Mouse (Mus musculus): Measurements from ENCODE around the gene Axdnd1. TPM values are rescaled to one million over a fixed set of nuclear protein-coding genes. Genes with fewer than 3 reads are reported as not detected.
A peak's percentile ranks its signal among the peaks of the same experiment; 100 is the strongest.
"Not testable (repeated sequence)": the region's sequence is repeated elsewhere in the genome, so short reads cannot be mapped to it uniquely, and the experiment has no call there.

Gene Axdnd1
- total and polyA plus RNA-seq, 3 experiments = not detected

DNA sequence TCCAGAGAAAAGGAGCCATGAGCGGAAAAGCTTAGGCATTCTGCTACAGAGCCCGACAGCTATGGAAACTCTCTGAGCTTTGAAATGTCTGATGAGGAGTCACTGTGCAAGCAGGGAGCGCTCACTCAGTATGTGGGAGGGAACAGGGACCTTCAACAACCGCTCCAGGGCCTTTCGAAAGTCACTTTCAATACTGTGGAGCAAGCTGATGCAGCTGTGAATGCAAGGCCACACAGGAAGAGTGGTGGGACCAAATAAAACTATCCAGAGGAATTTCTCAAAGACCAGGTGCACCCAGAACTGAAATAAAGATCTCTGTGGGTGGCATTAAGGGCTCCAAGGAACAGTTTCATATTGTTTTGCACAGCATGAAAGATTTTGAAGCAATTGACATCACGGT lies 1.9 kb upstream of the Axdnd1 start:
- TF ChIP-seq EP300 (IDR thresholded peaks at IDR 0.05; ENCODE audit: insufficient read depth, low read depth, low read length) = no peak
- TF ChIP-seq CTCF (IDR thresholded peaks at IDR 0.05) = no peak
- TF ChIP-seq POLR2A (IDR thresholded peaks at IDR 0.05; ENCODE audit: insufficient read depth, low read depth, low read length) = no peak
- peaks cover 1% of the 10 kb centered on the region for H3K4me1 ChIP-seq (ENCODE audit: control insufficient read depth, insufficient read depth, low read length)
- intact Hi-C loops (cut with DNase I) = no loop called here
- H3K27ac ChIP-seq = no peak overlapping the region
- no peak overlapping the region for H3K4me3 ChIP-seq
- no peak overlapping the region for H3K9ac ChIP-seq (ENCODE audit: low read depth, low read length)
- no peak for DNase-seq
- no peaks in the 10 kb centered on the region for H3K36me3 ChIP-seq (ENCODE audit: control insufficient read depth, insufficient read depth, low read length)
- H3K27me3 ChIP-seq (ENCODE audit: control insufficient read depth, insufficient read depth, low read length) = no peaks in the 10 kb centered on the region
- H3K79me2 ChIP-seq (replicated peaks; ENCODE audit: control insufficient read depth, insufficient read depth, low read length) = no peaks in the 10 kb centered on the region
- WGBS = 59% methylated on average over 6 of the region's 6 CpGs

DNA sequence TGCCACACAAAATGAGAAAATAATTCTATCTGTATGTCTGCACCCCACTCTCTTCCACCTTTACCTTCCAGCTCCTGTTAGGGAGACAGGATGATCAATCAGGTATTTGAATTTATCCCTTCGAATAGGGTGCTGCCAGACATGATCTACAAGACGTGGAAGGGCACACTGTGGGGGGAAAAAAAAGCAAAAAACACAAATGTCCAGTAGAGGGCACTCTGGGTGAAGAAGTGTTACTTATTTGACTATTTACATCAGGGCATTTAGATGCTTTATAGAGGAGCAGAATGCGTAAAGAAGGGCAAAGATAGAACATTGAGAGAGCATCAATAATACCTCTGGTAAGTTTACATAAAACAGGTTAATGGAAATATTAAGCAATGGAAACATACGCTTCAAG lies 2.8 kb downstream of the Axdnd1 start:
- no peak for DNase-seq
- intact Hi-C loops (cut with DNase I) = loop anchor here (1.0 kb wide), 1 partner anchor 215 kb away; no protein-coding TSS in a partner anchor
- Histone ChIP-seq H3K27me3 (ENCODE audit: control insufficient read depth, insufficient read depth, low read length) (no peaks in the 10 kb centered on the region), H3K4me1 (ENCODE audit: control insufficient read depth, insufficient read depth, low read length) (peaks cover 1% of the 10 kb centered on the region), H3K27ac (no peak overlapping the region), H3K9ac (ENCODE audit: low read depth, low read length) (no peak overlapping the region), H3K36me3 (ENCODE audit: control insufficient read depth, insufficient read depth, low read length) (no peaks in the 10 kb centered on the region), H3K4me3 (no peak overlapping the region), H3K79me2 (replicated peaks; ENCODE audit: control insufficient read depth, insufficient read depth, low read length) (no peaks in the 10 kb centered on the region)
- no peak for TF ChIP-seq POLR2A (IDR thresholded peaks at IDR 0.05; ENCODE audit: insufficient read depth, low read depth, low read length)
- peak; percentile 77 for TF ChIP-seq CTCF (IDR thresholded peaks at IDR 0.05)
- TF ChIP-seq EP300 (IDR thresholded peaks at IDR 0.05; ENCODE audit: insufficient read depth, low read depth, low read length) = no peak
- WGBS = 41% methylated on average over 4 of the region's 4 CpGs

DNA sequence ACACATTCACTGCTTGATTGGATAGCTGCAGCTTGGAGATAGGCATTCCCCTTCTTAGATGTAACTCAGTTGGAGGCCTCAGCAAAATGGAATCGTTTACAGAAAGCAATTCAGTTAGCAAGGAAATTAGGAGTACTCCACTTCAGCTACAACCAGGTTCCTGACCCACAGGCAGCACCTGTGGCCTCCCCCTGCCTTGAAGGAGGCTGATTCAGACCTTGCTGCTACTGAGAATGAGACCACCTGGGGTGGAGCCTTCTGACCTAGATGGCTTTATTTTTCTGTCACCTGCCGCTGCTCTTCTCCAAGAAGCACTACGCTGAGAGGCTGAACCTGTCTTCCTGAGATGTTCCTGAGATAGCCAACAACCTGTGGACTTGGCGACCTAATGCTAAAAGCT lies 12.4 kb downstream of the Axdnd1 start:
- H3K9ac ChIP-seq (ENCODE audit: low read depth, low read length) = no peak overlapping the region
- no peaks in the 10 kb centered on the region for H3K27me3 ChIP-seq (ENCODE audit: control insufficient read depth, insufficient read depth, low read length)
- H3K27ac ChIP-seq = no peak overlapping the region
- no peaks in the 10 kb centered on the region for H3K4me1 ChIP-seq (ENCODE audit: control insufficient read depth, insufficient read depth, low read length)
- no peak for DNase-seq
- H3K36me3 ChIP-seq (ENCODE audit: control insufficient read depth, insufficient read depth, low read length) = no peaks in the 10 kb centered on the region
- 71% methylated on average over 4 of the region's 4 CpGs for WGBS
- TF ChIP-seq EP300 (IDR thresholded peaks at IDR 0.05; ENCODE audit: insufficient read depth, low read depth, low read length) (no peak), CTCF (IDR thresholded peaks at IDR 0.05) (no peak), POLR2A (IDR thresholded peaks at IDR 0.05; ENCODE audit: insufficient read depth, low read depth, low read length) (no peak)
- H3K4me3 ChIP-seq = no peak overlapping the region
- intact Hi-C loops (cut with DNase I) = no loop called here
- H3K79me2 ChIP-seq (replicated peaks; ENCODE audit: control insufficient read depth, insufficient read depth, low read length) = no peaks in the 10 kb centered on the region

DNA sequence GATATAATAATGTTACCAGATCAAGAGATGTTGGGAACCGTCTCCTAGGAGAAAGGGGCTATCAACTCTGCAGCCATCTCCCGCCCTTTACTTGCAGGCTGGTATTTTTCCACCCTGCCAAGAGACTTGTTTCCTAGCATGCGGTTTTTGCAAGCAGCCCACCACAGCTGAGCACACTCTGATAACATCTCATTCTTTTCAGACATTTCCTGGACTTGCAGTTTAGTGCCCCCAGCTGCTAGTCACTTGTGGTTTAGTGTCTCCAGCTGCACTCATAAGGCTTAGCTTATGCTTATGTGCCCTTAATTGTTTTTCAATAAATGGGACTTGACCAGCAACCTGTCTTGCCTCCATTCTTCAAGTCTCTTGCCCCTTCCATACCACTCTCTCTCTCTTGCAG lies 13.0 kb downstream of the Axdnd1 start:
- H3K36me3 ChIP-seq (ENCODE audit: control insufficient read depth, insufficient read depth, low read length) = no peaks in the 10 kb centered on the region
- H3K4me1 ChIP-seq (ENCODE audit: control insufficient read depth, insufficient read depth, low read length) = no peaks in the 10 kb centered on the region
- H3K27me3 ChIP-seq (ENCODE audit: control insufficient read depth, insufficient read depth, low read length) = no peaks in the 10 kb centered on the region
- H3K79me2 ChIP-seq (replicated peaks; ENCODE audit: control insufficient read depth, insufficient read depth, low read length) = no peaks in the 10 kb centered on the region
- no peak for DNase-seq
- no peak for TF ChIP-seq CTCF (IDR thresholded peaks at IDR 0.05)
- no peak for TF ChIP-seq POLR2A (IDR thresholded peaks at IDR 0.05; ENCODE audit: insufficient read depth, low read depth, low read length)
- TF ChIP-seq EP300 (IDR thresholded peaks at IDR 0.05; ENCODE audit: insufficient read depth, low read depth, low read length) = no peak
- H3K9ac ChIP-seq (ENCODE audit: low read depth, low read length) = no peak overlapping the region
- H3K27ac ChIP-seq = no peak overlapping the region
- intact Hi-C loops (cut with DNase I) = no loop called here
- WGBS = 30% methylated on average over 3 of the region's 3 CpGs
- no peak overlapping the region for H3K4me3 ChIP-seq

DNA sequence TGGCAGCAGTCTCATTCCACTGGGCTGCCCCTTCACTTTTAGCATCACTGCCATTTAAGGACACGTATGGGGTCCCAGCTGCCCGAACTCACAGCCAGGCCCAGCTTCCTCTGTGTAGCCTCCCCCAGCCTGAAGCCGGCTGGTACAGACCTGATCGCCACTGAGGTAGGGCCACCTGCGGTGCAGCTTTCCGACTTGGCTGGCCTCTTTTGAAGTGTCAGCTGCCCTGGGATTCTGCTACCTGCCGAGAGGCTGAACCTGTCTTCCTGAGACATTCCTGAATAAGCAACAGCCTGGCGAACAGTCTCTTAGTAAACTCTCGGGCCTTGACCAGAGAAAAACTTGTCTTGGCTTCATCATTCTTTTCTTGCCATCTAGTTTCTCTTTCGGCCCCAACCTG lies 17.7 kb downstream of the Axdnd1 start:
- Histone ChIP-seq H3K27ac (no peak overlapping the region), H3K36me3 (ENCODE audit: control insufficient read depth, insufficient read depth, low read length) (no peaks in the 10 kb centered on the region), H3K79me2 (replicated peaks; ENCODE audit: control insufficient read depth, insufficient read depth, low read length) (no peaks in the 10 kb centered on the region), H3K4me3 (no peak overlapping the region), H3K9ac (ENCODE audit: low read depth, low read length) (no peak overlapping the region), H3K4me1 (ENCODE audit: control insufficient read depth, insufficient read depth, low read length) (no peaks in the 10 kb centered on the region), H3K27me3 (ENCODE audit: control insufficient read depth, insufficient read depth, low read length) (no peaks in the 10 kb centered on the region)
- TF ChIP-seq EP300 (IDR thresholded peaks at IDR 0.05; ENCODE audit: insufficient read depth, low read depth, low read length) = no peak
- no peak for DNase-seq
- intact Hi-C loops (cut with DNase I) = no loop called here
- 76% methylated on average over 10 of the region's 10 CpGs for WGBS

DNA sequence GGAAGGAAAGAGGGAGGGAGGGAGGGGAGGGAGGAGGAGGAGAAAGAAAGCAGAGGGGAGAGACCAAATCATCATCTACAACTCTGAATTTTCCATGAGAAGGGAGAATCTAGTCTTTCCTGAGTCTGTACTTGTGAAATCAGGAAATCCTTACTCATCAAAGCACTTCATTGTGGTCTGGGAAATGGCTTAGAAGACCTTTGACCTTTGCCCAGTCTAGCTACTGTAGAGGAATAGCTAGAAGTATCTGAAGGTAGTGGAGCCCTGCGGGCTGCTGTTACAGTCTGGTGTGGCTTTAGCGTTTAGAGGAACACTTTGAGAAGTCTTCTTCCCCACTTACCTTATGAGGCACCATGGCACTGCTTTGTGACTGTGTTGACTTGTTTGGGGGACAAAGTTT lies 18.5 kb downstream of the Axdnd1 start:
- DNase-seq = no peak
- Histone ChIP-seq H3K27ac (no peak overlapping the region), H3K9ac (ENCODE audit: low read depth, low read length) (no peak overlapping the region), H3K79me2 (replicated peaks; ENCODE audit: control insufficient read depth, insufficient read depth, low read length) (no peaks in the 10 kb centered on the region), H3K4me3 (no peak overlapping the region), H3K36me3 (ENCODE audit: control insufficient read depth, insufficient read depth, low read length) (no peaks in the 10 kb centered on the region), H3K4me1 (ENCODE audit: control insufficient read depth, insufficient read depth, low read length) (no peaks in the 10 kb centered on the region), H3K27me3 (ENCODE audit: control insufficient read depth, insufficient read depth, low read length) (no peaks in the 10 kb centered on the region)
- WGBS = 39% methylated on average over 2 of the region's 2 CpGs
- no peak for TF ChIP-seq EP300 (IDR thresholded peaks at IDR 0.05; ENCODE audit: insufficient read depth, low read depth, low read length)
- TF ChIP-seq CTCF (IDR thresholded peaks at IDR 0.05) = no peak
- no peak for TF ChIP-seq POLR2A (IDR thresholded peaks at IDR 0.05; ENCODE audit: insufficient read depth, low read depth, low read length)
- intact Hi-C loops (cut with DNase I) = no loop called here

DNA sequence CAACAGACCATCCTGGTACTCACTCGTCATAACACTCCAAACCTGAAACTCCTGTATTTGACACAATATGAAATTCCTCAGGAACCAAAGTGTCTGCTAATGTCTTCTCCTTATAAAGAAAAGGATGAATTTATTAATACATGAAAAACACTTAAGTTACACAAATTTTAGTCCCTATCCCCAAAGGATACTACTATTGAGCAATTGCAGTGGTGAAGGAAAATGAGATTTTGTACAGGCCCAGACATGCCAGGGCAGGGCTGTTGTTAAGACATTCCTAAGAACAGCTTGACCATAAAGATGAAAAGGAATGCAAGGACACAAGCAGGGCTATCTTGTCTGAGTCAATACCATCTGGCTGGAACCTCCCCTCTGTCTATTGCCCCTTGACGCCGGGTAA lies 20.8 kb downstream of the Axdnd1 start:
- H3K4me1 ChIP-seq (ENCODE audit: control insufficient read depth, insufficient read depth, low read length); intact Hi-C loops (cut with DNase I); DNase-seq; H3K36me3 ChIP-seq (ENCODE audit: control insufficient read depth, insufficient read depth, low read length); H3K27ac ChIP-seq; H3K9ac ChIP-seq (ENCODE audit: low read depth, low read length); H3K27me3 ChIP-seq (ENCODE audit: control insufficient read depth, insufficient read depth, low read length); H3K4me3 ChIP-seq; H3K79me2 ChIP-seq (replicated peaks; ENCODE audit: control insufficient read depth, insufficient read depth, low read length): not testable (repeated sequence)
- 52% methylated on average over 3 of the region's 3 CpGs for WGBS

Measured in heart, adult 2 months (tissue).